Mouse (Mus musculus) gastrocnemius, postnatal 14 days (tissue): ENCODE measurements around the gene Aff4. TPM values are rescaled to one million over a fixed set of nuclear protein-coding genes. Genes with fewer than 3 reads are reported as not detected.
A peak's percentile ranks its signal among the peaks of the same experiment; 100 is the strongest.
"Not testable (repeated sequence)": the region's sequence is repeated elsewhere in the genome, so short reads cannot be mapped to it uniquely, and the experiment has no call there.

Experiments
- DNase-seq: peaks from one replicate; pipeline ENCODE4 v3.0.0; 2021; ENCODE audit warnings: mixed read lengths
- intact Hi-C: fragments of 180-260 bp; cut with DNase I; formaldehyde crosslinking; loops from one replicate; pipeline ENCODE4 v1.15.1; 2025; ENCODE audit warnings: low total_unique reads
- long read RNA-seq, 2 experiments: library from polyadenylated mRNA; stranded (forward); transcript quantifications; one replicate each; pipeline ENCODE4 v2.0.0; 2021
- total RNA-seq, 2 experiments: library from RNA; stranded (reverse); gene quantifications; 2 replicates each; pipeline ENCODE4 v1.2.3; 2021

The Aff4 gene
- total RNA-seq: 10 to 100 TPM; 82.6 to 94.5 TPM
- long read RNA-seq, experiment 1, full-length matches to known transcripts: 2 of 11 reads
- long read RNA-seq, experiment 1, partial matches to known transcripts: 3 of 11 reads
- long read RNA-seq, experiment 1, other reads (novel, unspliced or antisense): 6 of 11 reads
- long read RNA-seq, experiment 2, full-length matches to known transcripts: 5 of 12 reads
- long read RNA-seq, experiment 2, partial matches to known transcripts: 1 of 12 reads
- long read RNA-seq, experiment 2, other reads (novel, unspliced or antisense): 6 of 12 reads

DNA sequence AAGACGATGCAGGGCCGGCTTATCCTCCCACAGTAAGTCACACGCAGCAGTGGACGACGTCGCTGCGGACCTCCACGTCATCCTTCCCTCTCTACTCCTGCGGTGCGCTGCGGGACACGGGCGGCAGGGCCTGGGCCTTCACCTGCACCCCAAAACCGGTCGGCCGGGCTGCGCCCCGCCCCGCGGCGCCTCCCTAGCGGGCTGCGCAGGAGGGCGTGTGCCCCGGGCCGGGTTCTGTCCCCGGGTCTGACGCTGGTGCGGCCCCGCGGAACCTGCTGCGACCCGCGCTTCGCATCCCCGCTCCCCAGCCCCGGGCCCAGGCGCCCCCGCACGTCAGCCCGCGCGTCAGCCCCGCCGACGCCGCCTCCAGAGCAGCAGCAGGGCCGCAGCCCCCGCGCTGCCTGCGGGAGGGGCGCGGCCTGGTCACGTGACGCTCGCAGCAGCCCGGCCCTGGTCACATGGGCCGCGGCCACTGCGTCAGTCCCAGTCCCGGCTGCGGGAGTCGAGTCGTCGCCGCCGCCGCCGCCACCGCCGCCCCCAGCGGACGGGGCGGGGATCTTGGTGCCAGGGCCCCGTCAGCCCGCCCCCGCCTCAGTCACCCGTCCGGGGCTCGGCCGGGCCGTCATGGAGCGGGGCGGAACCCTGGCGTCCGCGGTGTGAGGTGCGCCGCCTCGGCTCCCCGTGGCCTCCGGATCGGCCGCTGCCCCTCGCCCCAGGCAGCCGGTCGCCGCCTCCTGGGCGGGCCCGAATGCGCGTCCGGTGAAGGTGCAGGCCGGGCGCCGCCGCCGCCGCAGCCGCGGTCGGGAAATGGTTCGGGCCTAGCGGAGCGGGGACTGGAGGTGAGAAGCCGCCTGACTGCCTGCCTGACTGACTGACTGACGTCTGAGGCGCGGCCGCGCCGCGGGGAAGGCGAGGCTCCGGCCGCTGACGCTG lies at the start of gene Aff4:
Gene Aff4, plus strand, starts transcription at position 543 of the 933 bp plus-strand sequence.
- peak; percentile 89 for DNase-seq
- intact Hi-C loops: no loop called here

DNA sequence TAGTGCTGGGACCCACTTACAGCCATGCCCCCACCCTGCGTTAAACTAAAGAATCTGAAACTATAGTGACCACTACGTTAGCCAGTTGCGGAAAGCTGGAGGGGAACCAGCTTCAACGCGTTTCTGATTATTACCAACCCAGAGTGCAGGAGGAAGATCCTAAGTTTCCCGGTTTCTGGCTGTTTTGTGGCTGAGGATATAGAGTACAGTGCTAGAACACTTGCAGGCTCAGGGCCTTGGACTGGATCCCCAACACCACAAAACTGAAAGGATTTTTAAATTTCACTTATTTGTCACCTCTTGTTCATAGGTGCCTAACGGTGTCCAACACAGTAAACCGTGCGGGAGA lies 49.5 kb upstream of the Aff4 start:
- intact Hi-C loops: no loop called here
- DNase-seq: no peak

DNA sequence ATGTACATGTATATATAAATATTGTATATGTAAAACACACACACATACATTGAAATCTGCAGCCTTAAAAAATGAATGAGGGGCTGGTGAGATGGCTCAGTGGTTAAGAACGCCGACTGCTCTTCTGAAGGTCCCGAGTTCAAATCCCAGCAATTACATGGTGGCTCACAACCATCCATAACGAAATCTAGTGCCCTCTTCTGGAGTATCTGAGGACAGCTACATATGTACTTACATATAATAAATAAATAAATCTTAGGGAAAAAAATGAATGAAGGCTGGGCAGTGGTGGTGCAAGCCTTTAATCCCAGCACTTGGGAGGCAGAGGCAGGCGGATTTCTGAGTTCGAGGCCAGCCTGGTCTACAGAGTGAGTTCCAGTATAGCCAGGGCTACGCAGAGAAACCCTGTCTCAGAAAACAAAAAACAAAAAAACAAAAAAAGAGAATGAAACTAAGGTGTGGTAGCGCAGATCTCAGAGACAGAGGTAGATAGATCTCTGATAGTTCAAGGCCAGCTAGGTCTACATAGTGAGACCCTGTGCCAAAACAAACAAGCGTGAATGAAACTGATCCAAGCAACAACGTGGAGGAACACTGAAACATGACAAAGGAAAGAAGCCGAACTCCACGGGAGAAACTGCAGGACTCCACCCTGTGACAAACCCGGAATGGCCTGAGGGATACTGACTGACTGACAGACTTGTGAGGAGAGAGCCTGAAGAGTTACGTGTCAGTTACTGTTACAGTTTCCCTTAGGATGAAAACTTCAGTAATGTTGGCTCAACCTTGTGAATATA lies 46.4 kb upstream of the Aff4 start:
- intact Hi-C loops: no loop called here
- no peak for DNase-seq

DNA sequence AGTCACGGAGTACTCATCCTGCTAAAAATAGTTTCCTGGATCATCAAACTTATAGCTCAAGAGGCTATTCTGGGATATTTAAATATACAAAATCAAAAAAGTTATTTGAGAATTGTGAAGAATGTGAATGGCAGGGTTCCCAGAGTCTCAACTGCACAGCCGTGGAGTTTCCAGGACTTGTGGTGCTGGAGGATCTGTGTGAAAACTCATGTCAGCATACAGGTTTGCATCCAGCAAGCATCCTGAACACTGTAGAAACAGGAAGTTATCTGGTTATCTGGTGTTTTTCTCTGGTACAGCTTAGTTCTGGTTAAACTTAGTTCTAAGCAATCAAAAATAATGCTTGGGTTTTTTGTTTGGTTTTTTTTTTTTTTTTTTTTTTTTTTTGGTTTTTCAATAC lies 43.7 kb upstream of the Aff4 start:
- intact Hi-C loops: no loop called here
- no peak for DNase-seq

DNA sequence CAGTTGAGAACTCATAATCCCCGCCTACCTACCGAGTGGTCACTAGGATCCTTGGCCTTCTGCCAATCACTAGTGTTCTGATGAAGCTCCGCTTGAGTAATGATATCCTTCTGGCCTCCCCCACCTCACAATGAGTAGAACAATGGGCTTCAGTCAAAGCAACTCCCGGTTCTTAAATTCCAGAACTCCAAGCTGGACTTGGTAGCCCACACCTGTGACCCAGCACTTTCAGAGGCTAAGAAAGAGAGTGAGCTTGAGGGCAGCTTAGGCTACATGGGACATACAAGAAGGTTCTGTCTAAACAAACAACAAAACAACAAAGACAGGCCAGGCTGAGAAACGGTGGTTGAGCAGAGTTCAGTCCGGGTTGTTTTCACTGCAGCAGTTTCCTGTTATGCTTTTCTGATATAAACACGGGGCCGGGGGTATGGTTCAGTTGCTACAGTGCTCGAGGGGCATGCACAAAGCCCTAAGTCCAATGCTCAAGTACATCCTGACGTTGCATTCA lies 43.0 kb upstream of the Aff4 start:
- intact Hi-C loops: no loop called here
- no peak for DNase-seq

DNA sequence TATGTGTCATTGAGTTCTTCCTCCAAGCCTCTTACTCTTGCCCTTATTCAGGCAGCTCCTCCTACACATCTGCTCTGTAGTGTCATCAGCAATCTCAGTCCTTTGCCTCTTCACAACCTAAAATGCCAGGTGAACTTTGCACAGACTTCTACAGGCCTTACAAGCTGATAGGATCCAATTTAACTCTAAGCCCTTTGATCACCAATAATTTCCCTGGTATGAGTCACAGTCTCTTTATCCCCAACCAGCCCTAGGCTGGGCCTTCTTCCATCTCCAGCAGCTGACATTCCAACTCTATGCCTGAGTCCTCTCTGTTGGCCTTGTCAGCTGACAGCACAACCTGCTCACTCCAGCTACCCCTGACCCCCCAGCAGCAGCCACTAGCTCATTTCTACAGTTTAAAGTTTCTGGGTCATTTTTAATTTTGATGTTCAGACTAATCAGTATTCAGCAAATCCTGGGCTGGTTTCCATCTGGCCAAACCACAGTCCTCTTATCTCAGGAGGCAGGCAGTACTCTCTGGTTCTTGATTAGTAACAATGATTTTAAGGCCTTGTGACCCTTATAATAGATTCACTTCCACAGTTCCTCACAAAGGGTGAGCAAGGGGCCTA lies 42.3 kb upstream of the Aff4 start:
- intact Hi-C loops: no loop called here
- peak; percentile 65 for DNase-seq

DNA sequence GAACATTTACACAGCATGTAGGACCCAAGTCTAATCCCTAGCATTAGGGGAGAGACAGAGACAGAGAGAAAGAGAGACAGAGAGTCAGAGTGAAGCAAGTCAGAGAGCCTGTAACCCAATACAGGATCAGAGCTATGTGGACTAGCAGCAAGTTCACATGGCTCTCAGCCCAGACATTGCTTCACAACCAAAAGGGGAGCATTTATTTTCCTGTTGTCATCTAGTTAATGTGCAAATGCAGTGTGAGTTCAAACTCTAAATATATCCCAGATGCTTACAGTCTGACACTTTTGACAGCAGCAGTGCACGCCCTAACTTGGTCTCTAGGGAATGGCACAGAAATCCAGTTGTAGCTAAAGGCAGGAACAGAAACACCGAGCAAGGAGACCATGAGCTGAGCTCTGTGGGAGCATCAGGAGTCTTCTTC lies 41.7 kb upstream of the Aff4 start:
- DNase-seq: peak; percentile 84
- intact Hi-C loops: no loop called here

DNA sequence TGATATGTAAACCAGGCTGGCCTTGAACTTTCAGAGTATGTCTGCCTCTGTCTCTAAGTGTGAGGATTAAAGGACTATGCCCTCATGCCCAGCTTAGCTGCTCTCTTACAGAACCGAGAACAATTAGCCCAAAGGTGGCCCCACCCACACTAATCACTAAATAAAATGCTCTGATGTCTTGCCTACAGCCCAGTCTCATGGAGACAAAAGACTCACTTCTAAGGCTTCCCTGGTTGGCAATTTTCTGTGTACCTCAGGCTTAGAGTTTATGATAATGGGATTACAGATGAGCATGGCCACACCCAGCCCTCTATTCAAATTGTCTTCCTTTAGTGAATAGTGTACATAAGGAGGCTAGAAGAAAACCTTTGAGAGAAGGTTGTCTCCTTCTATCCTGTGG lies 39.2 kb upstream of the Aff4 start:
- intact Hi-C loops: no loop called here
- no peak for DNase-seq

DNA sequence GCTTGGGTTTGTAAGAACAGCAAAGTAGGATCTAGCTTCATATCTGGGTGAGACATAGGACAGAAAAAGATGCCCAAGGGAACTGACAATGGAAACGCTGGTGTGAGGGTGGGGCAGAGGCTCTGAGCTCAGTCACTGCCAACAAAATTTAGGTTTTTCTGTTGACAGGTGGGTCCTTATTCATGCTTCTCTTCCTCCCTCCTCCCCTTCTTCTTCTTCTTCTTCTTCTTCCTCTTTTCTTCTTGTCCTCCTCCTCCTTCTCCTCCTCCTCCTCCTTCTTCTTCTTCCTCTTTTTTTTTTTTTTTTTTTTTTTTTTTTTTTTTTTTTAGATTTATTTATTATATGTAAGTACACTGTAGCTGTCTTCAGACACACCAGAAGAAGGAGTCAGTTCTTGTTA lies 37.8 kb upstream of the Aff4 start:
- intact Hi-C loops, DNase-seq: not testable (repeated sequence)

DNA sequence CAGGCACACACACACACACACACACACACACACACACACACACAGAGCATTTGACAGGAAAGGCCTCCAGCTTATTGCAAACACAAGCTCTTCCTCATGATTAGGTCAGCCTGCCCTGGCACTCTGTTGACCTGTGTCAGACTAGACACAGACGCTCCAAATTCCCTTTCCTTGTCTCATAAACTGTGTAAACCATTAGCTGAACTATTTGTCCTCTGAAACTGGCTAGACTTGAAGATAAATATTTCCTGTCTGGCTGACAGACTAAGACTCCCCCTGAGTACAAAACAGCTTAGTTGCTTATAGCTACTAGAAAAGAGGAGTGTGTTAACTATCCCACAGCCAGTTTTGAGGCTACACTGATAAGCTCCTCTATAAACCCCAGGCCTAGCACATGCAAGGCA lies 35.9 kb upstream of the Aff4 start:
- intact Hi-C loops: no loop called here
- peak; percentile 7 for DNase-seq

DNA sequence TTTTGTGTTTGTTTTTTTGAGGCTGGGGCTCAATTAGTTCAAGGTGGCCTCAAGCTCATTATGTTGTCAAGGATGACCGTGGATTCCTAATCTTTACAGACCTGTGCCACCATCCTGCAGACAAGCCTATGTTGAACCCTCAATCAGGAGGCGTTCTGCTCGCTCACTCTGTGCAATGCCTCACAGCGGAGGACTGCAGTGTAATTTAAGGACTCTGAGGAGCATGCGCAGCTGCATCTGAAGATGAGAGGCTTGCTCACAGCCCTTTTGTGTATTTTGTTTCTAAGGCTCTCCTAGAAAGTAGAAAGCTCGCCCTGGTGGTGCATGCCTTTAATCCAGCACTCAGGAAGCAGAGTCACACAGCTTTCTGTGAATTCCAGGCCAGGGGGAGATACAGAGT lies 33.6 kb upstream of the Aff4 start:
- intact Hi-C loops: no loop called here
- DNase-seq: no peak

DNA sequence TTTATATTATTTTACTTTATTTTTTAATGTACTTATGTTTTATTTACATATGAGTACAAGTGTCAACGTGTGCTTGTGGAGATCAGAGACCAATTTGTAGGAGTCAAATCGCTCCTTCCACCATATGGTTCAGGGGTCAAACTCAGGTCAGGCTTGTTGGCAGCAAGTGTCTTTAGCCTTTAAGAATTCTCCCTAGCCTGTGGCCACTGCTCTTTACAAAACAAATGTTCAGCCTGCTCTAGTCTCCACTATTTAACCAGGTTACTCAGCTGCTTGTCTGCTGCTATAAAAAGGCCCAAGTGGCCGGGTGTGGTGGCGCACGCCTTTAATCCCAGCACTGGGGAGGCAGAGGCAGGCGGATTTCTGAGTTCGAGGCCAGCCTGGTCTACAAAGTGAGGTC lies 32.6 kb upstream of the Aff4 start:
- no peak for DNase-seq
- intact Hi-C loops: no loop called here

DNA sequence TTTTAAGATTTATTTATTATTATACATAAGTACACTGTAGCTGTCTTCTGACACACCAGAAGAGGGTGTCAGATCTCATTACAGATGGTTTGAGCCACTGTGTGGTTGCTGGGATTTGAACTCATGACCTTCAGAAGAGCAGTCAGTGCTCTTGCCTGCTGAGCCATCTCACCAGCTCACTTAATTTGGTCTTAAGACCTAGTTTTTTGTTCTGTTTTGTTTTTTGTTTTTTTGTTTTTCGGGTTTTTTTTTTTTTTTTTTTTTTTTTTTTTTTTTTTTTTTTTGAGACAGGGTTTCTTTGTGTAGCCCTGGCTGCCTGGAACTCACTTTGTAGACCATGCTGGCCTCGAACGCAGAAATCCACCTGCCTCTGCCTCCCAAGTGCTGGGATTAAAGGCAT lies 32.1 kb upstream of the Aff4 start:
- intact Hi-C loops, DNase-seq: not testable (repeated sequence)

DNA sequence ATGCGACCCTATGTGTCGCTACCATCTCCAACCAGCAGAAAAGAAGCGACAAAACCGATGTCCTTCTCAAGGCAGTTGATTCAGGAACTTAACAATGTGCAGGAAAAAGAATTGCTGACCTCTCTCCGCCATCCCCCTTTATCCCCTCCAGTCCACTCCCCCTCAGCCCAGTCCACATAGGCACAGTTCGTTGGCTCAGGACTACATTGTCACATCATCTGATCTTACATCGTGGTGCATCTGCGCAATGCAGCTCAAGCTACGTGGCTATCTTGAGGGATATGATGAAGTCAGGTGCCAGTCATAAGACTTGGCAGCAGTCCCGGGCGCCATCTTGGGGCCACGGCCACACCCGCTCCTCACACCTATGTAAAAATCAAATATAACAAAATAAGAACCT lies 30.8 kb upstream of the Aff4 start:
- intact Hi-C loops, DNase-seq: not testable (repeated sequence)

DNA sequence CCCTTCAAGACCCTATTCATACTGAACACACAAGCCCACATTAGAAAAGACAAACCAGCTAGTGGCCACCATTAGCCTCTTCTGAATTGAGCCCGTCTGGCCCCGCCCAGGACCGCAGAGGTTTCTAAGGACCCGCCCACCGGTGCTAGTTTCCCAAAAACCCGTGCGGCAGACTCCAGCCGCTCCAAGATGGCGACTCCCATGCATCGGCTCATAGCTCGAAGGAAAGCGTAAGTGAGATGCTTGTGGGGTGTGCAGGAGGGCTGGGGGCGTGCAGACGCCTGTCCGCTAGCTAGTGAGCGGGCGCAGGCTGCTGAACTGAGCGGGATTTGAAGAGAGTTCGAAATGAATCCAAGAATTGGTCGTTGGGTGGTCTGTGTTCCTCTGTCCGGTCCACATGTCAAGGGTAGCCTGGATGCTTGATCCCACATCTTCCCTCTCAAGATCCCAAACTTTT lies 26.1 kb upstream of the Aff4 start, which contains the start of gene Zcchc10:
Gene Zcchc10, plus strand, starts transcription at position 168 of the 457 bp plus-strand sequence.
- intact Hi-C loops: no loop called here
- DNase-seq: peak; percentile 90

DNA sequence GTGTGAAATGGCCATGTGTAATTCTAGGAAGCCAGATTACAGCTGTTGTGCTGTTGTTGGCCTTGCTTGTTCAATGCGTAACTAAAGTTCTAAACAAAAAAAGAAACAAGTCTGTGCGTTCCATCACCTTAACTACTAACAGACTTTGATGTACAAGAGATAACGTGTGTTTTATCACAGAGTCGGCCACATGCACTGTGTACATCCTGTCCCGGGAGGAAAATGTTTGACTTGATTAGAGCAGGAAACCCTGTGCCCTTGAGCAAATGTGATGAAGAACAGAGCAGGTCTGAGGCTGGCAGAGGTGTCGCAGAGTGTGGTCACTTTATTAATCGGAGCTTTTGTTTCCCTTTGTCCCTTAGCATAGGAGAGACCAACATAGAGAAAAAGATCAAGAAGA lies 20.3 kb upstream of the Aff4 start:
- DNase-seq: no peak
- intact Hi-C loops: no loop called here

DNA sequence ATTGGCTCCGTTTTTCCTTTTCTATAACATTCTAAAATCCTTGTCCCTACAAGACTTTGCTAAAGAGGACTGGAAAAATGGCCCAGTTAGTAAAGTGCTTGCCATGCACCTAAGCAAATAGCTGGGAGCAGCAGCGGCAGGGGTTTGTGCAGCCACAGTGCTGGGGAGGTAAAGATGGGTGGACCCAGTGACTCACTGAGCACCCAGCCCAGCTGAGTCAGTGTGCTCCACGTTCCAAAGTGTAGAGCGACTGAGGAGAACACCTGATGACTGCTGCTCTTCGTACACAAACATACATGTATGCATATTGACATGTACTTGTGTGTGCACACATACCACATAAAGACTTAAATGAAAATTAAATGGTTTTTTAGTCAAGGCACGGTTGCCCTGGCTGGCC lies 19.5 kb upstream of the Aff4 start:
- intact Hi-C loops: no loop called here
- DNase-seq: no peak

DNA sequence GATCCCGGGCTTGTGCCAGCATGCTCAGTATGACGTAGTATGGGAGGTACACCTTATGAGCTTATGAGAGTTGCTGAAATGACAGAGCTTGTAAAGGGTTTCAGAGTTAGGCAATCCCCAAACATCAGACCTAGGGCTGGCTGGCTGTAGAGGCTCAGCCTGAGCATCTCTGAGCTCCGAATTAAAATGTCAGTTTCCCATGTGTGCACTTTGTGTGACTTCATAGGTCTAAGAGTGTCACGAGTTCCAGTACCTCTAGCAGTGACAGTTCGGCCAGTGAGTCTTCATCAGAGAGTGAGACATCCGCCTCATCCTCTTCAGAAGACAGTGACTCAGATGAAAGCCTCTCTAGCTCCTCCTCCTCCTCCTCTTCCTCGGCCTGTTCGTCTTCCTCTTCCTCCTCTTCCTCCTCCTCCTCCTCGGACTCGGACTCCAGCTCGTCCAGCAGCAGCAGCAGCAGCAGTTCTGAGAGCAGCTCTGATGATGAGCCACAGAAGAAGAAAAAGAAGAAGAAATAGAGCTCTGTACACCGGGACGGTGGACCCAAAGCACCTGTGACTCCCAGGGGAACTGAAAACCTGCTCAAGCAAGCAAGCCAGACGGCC lies 18.5 kb upstream of the Aff4 start:
- DNase-seq: no peak
- intact Hi-C loops: no loop called here
